ENCODE assay signal across 8 mouse cellular contexts in the genomic region with DNA sequence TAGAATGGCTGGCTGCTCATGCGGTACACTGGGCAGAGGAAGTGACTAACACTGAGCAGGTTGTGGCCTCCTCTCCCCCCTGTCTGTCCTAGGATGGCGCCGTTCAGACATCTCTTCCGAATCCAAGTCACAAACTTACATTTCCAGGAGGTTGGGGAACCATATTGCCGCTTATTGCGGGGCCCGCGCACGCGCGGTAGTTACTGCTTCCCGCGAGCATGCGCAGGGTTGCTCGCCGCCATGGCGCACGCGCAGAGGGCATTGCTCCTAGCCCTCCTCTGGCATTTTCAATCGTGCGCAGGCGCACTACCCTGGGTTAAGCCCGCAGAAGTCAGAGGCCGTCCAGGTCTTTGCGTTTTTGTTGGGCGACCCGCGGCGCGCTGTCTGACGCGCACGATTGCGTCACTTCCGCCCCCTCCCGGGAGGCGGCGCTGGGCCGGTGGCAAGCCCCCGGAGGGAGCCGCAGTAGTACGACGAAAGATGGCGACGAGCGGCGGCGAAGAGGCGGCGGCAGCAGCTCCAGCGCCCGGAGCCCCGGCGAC. TPM values are rescaled to one million over a fixed set of nuclear protein-coding genes. Genes with fewer than 3 reads are reported as not detected.
DNase-seq lines count a peak whose midpoint lies in the region; ATAC-seq lines count a peak whose summit lies in the region.

No protein-coding gene starts in this region.

- WGBS in heart, embryonic 13.5 days: under 1% methylated on average over 54 of the region's 54 CpGs
- 2% methylated on average over 54 of the region's 54 CpGs for WGBS in liver, embryonic 12.5 days (ENCODE audit: insufficient replicate concordance)
- under 1% methylated on average over 51 of the region's 54 CpGs for WGBS in stomach, embryonic 15.5 days

- peak overlapping the region; percentile 92 for H3K27ac ChIP-seq in brown adipose tissue, adult 24 weeks (replicated peaks; ENCODE audit: low read depth, low read length)
- peak overlapping the region; percentile 90 for H3K27ac ChIP-seq in heart, embryonic 13.5 days (replicated peaks)
- peak overlapping the region; percentile 96 for H3K27ac ChIP-seq in liver, embryonic 12.5 days
- peak overlapping the region; percentile 90 for H3K27ac ChIP-seq in stomach, embryonic 15.5 days

- peak overlapping the region; percentile 95 for H3K4me2 ChIP-seq in heart, embryonic 13.5 days
- peak overlapping the region; percentile 90 for H3K4me2 ChIP-seq in liver, embryonic 12.5 days
- H3K4me2 ChIP-seq in stomach, embryonic 15.5 days: peak overlapping the region; percentile 62

- H3K9ac ChIP-seq in heart, embryonic 13.5 days: peak overlapping the region; percentile 94
- H3K9ac ChIP-seq in liver, embryonic 12.5 days: peak overlapping the region; percentile 88
- H3K9ac ChIP-seq in stomach, embryonic 15.5 days: peak overlapping the region; percentile 76

- peaks cover 10% of the 10 kb centered on the region; the same call in 1 of the 2 replicates for H3K4me1 ChIP-seq in brown adipose tissue, adult 24 weeks (ENCODE audit: control insufficient read depth, insufficient read depth, insufficient read length, low read length)
- peaks cover 41% of the 10 kb centered on the region for H3K4me1 ChIP-seq in heart, embryonic 13.5 days
- peaks cover 48% of the 10 kb centered on the region for H3K4me1 ChIP-seq in liver, embryonic 12.5 days
- peaks cover 18% of the 10 kb centered on the region for H3K4me1 ChIP-seq in stomach, embryonic 15.5 days

- no peaks in the 10 kb centered on the region for H3K27me3 ChIP-seq in heart, embryonic 13.5 days (replicated peaks)
- no peaks in the 10 kb centered on the region for H3K27me3 ChIP-seq in liver, embryonic 12.5 days (replicated peaks)
- no peaks in the 10 kb centered on the region for H3K27me3 ChIP-seq in stomach, embryonic 15.5 days (replicated peaks)

- DNase-seq in CD4-positive, CD25-positive, alpha-beta regulatory T cell, adult 2 months (ENCODE audit: low read depth, low spot score): peak; percentile 100
- DNase-seq in fat pad, adult 2 months (ENCODE audit: extremely low read depth, low read depth, low spot score): peak; percentile 56
- DNase-seq in kidney, postnatal 10 days: peak; percentile 100
- peak; percentile 100 for DNase-seq in natural killer cell, adult 2 months (ENCODE audit: low spot score in 2 of 2)

- H3K9me3 ChIP-seq in heart, embryonic 13.5 days: no peaks in the 10 kb centered on the region
- no peaks in the 10 kb centered on the region for H3K9me3 ChIP-seq in liver, embryonic 12.5 days (replicated peaks)
- H3K9me3 ChIP-seq in stomach, embryonic 15.5 days: no peaks in the 10 kb centered on the region

- H3K4me3 ChIP-seq in brown adipose tissue, adult 24 weeks (ENCODE audit: insufficient read depth, low read depth, low read length): peak overlapping the region; percentile 86
- peak overlapping the region; percentile 96 for H3K4me3 ChIP-seq in heart, embryonic 13.5 days
- peak overlapping the region; percentile 88 for H3K4me3 ChIP-seq in liver, embryonic 12.5 days
- H3K4me3 ChIP-seq in stomach, embryonic 15.5 days (replicated peaks): peak overlapping the region; percentile 93

- peaks cover 30% of the 10 kb centered on the region for H3K36me3 ChIP-seq in heart, embryonic 13.5 days
- peaks cover 40% of the 10 kb centered on the region for H3K36me3 ChIP-seq in liver, embryonic 12.5 days
- H3K36me3 ChIP-seq in stomach, embryonic 15.5 days: peaks cover 3% of the 10 kb centered on the region; the same call in 1 of the 2 replicates

- ATAC-seq in heart, embryonic 13.5 days (ENCODE audit: extremely low read depth, insufficient number of reproducible peaks, low FRiP score, low TSS enrichment): peak; percentile 96
- peak; percentile 93 for ATAC-seq in liver, embryonic 12.5 days
- ATAC-seq in stomach, embryonic 15.5 days (ENCODE audit: insufficient read depth, low FRiP score, low read depth): peak; percentile 97

RNA-seq across cellular contexts. Expression of gene Ubr4, which starts 27.9 kb away (rescaled TPM):
- 32.5 and 43.2 TPM in 2 replicates for polyA plus RNA-seq in brown adipose tissue, adult 24 weeks (2012; ENCODE audit: insufficient read depth, insufficient read length, missing spikeins)
- 53.2 and 53.4 TPM in 2 replicates for polyA plus RNA-seq in heart, embryonic 13.5 days (2015; fragmentation: Nextera tagmentation; extraction: Ambion mirVana)
- polyA plus RNA-seq in liver, embryonic 12.5 days (2016; fragmentation: Nextera tagmentation; extraction: Ambion mirVana): 54.7 and 55.1 TPM in 2 replicates
- polyA plus RNA-seq in stomach, embryonic 15.5 days (2015; fragmentation: Nextera tagmentation; extraction: Ambion mirVana): 59.4 and 70.2 TPM in 2 replicates

RNA-seq across cellular contexts. Expression of gene Emc1, which starts 27.9 kb away (rescaled TPM):
- 14.1 and 14.7 TPM in 2 replicates for polyA plus RNA-seq in brown adipose tissue, adult 24 weeks (2012; ENCODE audit: insufficient read depth, insufficient read length, missing spikeins)
- polyA plus RNA-seq in heart, embryonic 13.5 days (2015; fragmentation: Nextera tagmentation; extraction: Ambion mirVana): 39.6 and 41.0 TPM in 2 replicates
- 27.1 and 27.8 TPM in 2 replicates for polyA plus RNA-seq in liver, embryonic 12.5 days (2016; fragmentation: Nextera tagmentation; extraction: Ambion mirVana)
- polyA plus RNA-seq in stomach, embryonic 15.5 days (2015; fragmentation: Nextera tagmentation; extraction: Ambion mirVana): 22.6 and 27.8 TPM in 2 replicates

RNA-seq across cellular contexts. Expression of gene Mrto4, which starts 27.9 kb away (rescaled TPM):
- polyA plus RNA-seq in brown adipose tissue, adult 24 weeks (2012; ENCODE audit: insufficient read depth, insufficient read length, missing spikeins): 16.7 and 22.2 TPM in 2 replicates
- 77.9 and 91.9 TPM in 2 replicates for polyA plus RNA-seq in heart, embryonic 13.5 days (2015; fragmentation: Nextera tagmentation; extraction: Ambion mirVana)
- polyA plus RNA-seq in liver, embryonic 12.5 days (2016; fragmentation: Nextera tagmentation; extraction: Ambion mirVana): 166 and 184 TPM in 2 replicates
- polyA plus RNA-seq in stomach, embryonic 15.5 days (2015; fragmentation: Nextera tagmentation; extraction: Ambion mirVana): 99.6 and 116 TPM in 2 replicates

Comparison
In these comparisons a context has a peak if more than half of its experiments do, and no peak if none do; other contexts are left out.
1. Peak in every context shown above with its lines: DNase-seq, ATAC-seq, H3K4me3 ChIP-seq and H3K27ac ChIP-seq.